Mouse (Mus musculus) inflammation-experienced regulatory T-cells, adult 6 months (primary cell): ENCODE results near the gene Tdrkh. TPM values are rescaled to one million over a fixed set of nuclear protein-coding genes. Genes with fewer than 3 reads are reported as not detected.
A peak's percentile ranks its signal among the peaks of the same experiment; 100 is the strongest.

Source experiments
- ATAC-seq: one replicate; pipeline ENCODE4 v1.8.0; 2017
- polyA plus RNA-seq, 3 experiments: library from polyadenylated mRNA; unstranded; fragments of 100-300 nt; shearing (Covaris generic); gene quantifications; one replicate each; pipeline ENCODE4 v1.2.1; 2017

The Tdrkh gene
- polyA plus RNA-seq, result 10 to 100 TPM in 1 of 3 experiments, 1 to 10 TPM in 2; 4.8 to 11.2 (median 7.8) TPM

DNA sequence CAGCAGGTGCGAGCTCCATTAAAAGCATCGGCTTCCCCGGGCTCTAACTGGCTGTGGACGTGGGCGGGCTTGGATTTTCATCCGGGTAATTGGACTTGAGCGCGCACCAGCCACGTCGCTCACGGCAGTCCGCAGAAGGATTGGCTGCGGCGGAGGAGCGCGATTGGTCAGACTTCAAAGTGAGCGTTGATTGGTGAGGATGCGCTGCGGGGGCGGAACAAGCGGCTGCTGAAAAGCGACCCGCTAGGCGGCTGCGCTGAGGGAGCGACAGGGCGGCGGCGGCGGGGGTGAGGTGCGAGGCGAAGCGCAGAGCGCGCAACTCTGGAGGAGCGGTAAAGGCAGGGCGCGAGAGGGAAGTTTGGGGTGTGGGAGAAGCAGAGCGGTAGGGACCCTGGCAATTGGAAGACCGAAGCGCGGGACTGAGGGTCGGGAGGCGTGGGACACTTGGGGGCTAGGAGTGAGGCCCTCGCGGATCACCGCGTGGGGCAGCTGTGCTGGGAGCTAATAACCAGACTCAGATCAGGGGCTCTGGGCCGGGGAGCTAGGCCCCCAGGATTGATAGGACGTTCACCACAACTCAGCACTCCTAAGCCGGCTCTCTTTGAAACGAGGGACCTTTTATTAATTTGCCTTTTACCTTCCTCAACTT, at the start of gene Tdrkh:
Gene Tdrkh (plus strand): TSS at position 243 of the 649 bp plus-strand sequence.
- peak; percentile 97 for ATAC-seq

DNA sequence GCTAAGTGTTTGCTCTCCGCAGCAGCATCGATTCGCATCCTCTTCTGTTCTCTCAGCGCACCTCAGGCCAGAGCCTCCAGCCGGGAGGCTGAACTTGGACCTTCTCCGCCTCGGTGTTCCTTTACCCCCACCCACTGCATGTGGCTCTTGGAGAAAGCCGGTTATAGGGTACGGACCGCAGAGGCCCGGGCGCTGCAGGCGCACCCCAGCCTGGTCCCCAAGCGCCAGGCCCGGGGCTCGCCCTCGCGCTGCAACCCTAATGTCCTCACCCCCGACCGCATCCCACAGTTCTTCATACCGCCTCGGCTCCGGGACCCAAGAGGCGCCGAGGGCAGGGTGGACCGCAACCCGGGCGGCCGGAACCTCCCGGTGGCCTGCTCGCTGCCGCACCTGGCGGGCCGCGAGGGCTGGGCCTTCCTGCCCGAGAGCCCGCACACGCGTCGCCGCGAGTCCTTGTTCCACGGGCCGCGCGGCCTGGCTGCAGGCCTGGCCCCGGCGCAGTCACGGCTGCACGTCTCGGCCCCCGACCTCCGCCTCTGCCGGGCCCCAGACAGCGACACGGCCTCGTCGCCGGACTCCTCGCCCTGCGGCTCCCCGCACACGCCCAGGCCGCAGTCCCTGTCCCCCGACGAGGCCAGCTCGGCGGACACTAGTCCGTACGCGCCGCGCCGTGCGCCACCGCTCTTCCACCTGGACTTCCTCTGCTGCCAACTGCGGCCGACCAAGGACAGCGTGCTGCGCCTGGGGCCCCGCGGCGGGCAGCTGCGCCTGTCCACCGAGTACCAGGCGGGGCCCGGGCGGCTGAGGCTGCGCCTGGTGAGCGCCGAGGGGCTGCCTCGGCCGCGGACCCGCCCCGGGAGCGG, 49.6 kb upstream of the Tdrkh start:
- no peak for ATAC-seq

DNA sequence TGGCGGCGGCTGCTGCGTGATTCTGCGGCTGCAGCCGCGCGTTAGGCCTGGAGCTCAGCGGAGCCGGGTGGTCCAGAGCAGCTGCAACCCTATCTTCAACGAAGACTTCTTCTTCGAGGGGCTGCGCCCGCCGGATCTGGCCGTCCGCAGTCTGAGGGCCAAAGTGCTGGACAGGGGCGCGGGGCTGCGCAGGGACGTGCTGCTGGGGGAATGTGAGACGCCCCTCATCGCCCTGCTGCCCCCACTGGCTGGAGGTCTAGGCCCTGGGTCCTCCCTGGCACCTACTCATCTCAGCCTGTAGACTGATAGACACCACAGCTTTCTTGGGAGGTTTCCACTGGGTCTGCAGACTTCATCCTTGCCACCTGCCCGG, 48.9 kb upstream of the Tdrkh start:
- ATAC-seq, result no peak

DNA sequence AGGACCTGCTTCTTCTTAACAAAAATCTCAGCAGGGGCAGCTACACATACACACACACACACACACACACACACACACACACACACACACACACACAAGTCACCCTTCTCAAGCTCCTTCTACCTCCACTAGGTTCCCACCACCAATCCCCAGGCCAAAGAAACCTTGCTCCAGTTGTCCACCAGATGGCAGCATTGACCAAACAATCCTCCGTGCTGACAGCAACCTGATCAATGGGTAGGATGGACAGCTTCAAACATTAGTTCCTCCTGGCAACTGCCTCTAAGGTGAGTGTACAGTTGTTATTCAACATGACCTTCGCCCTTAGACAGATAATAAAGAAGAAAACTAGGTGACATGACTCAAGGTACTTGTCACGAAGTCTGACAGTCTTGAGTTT, 46.3 kb upstream of the Tdrkh start:
- ATAC-seq, result peak; percentile 77

DNA sequence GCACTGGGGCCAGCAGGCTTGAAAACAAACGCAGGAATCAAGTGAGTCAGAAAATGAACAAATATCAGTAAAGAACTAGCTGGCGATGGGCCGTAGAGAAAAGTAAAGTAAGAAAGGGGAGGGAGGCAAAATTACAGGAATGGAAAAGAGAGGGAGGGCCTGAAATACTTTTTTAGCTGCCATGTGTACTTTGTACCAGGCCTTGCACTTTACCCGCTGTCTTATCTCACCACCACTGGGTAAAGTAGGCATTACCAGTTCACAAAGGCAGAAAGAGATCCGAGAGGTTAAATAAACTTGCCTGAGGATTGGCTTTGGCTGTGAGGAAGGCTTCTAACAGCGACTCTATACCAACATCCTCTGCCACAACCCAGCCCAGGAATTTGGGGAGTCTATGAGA, 45.6 kb upstream of the Tdrkh start:
- no peak for ATAC-seq

DNA sequence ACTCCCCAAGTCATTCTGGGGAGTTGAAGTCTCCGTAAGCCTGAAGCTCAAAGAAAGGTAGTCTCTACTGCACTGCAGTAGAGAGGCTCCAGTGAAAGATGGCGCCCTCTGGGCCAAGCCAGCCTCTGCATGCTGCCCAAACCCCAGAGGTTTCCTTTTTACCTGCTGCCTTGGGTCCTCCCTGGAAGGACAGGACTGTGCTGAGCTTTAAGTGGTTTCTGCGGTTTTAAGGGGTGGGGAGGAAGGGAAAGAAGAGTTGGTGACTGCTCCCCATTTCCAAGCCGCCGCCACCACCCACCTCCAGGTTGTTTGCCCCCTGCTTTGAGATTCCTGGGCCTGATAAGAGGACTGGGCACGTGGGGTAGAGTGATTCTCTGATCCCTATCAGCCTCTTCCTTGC, 44.4 kb upstream of the Tdrkh start:
- peak; percentile 46 for ATAC-seq

DNA sequence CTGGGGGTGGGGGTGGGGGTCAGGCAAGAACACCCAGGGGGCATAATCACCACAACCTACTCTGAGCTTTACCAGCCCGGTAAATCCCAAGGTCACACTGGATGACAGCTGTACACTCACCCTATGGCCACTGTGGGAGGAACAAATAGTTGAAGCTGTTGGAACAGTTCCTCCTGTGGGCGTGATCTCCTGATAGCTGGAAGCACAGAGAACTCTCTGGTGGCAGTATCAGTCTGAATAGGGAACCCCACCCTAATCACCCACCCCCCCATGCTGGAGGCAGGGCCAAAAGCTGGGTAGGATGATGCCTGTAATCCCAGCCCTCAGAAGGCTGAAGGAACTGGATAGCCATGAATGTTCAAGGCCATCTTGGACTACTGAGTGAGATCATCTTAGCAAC, 43.4 kb upstream of the Tdrkh start:
- ATAC-seq, result no peak

DNA sequence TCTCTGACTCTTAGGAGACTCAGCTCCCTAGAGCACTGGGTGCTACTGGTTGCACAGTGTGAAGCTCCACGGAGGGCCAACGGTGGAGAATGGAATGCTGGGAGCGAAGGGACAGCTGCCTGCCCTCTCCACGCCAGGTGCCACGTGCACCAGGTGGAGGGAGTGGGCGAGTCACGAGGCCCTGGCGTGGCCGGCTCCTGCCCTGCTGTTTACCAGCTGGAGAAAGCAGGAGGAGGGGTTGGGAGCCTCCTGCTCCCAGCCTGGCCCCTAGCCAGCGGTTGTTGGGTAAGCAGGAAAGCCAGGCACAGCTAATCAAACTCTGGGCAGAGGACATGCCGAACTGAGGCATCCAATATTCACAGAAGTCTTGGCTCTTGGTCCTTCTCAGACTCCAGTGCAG, 41.4 kb upstream of the Tdrkh start:
- ATAC-seq, result no peak

DNA sequence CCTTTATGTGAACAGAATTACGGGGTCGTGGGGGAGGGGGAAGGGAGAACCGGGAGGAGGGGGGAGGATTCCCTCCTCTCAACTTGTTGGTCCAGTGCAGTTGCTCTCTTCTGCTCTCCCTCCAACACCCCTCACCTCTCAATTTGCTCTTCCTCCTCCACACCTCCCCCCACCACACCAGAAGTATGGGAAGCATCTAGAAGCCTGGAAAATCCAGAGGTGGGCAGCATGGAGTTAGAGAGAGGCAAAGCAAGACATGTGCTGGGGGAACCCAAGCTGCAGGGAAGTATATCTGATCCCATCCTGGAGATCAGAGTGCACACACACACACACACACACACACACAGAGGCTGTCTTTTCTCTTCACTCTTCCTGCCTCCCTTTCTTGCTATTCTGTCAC, 41.0 kb upstream of the Tdrkh start:
- no peak for ATAC-seq

DNA sequence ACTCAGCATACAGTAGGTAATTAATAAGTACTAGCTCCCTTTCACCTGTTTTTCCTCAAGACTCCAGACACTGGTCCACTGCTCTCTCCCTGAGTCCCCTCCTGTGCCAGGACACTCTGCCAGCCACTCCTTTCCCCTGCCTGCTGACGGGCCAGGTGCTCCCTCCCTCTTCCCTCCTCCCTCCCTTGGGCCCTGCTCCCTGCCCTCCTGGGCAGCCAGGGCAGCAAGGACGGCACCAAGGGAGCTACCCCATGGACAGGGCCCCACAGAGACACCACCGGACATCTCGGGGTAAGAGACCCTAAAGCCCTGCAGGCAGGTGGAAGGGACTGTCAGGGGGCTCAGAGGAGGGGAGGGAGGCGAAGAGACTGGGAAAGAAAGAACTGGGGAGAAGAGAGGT, 40.4 kb upstream of the Tdrkh start, which contains the start of gene Rorc:
Gene Rorc (plus strand): TSS at position 154 of the 400 bp plus-strand sequence.
- ATAC-seq, result no peak

DNA sequence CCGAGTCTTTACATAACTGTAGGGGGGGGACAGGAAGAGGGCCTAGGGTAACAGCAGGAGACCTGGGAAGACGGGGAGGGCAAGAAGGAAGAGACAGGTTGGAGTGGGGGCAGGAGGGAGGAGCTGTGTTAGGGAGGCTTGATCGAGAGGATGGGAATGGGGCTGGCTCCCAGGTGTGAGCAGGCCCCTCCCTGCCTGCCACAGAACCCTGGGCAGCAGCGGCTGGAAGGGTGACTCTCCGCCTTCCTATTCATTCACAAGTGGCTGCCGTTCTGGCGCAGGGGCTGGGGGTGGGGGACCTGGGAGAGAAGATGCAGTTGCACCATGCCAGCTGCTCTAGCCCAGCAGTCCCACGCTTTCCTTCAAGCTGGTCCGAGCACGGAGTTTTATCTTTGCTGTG, 40.0 kb upstream of the Tdrkh start:
- ATAC-seq, result no peak

DNA sequence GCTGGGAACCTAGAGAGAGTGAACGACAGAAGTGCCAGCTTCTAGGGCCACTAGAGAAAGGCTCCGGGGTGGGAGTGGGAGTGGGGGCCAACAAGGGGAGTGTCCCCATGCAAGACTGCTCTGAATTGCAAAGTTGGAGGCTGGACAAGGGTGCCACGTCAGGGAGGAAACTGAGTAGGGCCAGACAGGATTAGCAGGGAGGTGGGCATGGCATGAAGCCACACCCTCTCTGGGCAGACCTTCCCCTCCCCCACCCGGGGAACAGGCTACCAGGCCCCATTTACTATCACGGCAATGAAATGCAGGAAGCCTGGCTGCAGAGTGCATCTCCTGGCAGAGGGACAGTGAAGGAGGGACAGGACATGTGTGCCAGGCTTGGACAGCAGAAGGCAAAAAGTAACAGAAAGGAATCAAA, 39.5 kb upstream of the Tdrkh start:
- ATAC-seq, result no peak

DNA sequence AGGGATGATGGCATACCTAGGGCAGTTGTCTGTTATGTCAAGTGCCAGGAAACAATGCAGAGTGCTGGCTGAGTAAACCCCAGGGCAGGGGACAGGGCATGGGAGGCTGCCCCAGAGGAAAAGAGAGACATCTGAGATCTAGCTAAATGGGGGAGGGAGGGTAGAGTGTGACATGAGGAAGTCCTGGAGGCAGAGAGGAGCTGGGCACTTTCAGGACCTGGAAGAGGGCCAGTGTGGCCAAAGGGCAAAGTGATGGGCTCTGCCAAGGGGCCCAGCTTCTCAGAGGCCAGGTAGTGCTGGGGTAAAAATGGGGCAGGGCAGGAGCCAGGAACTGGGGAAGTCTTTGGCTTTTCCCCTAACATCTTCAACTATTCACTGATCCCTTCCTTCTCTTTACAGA, 38.4 kb upstream of the Tdrkh start:
- no peak for ATAC-seq

DNA sequence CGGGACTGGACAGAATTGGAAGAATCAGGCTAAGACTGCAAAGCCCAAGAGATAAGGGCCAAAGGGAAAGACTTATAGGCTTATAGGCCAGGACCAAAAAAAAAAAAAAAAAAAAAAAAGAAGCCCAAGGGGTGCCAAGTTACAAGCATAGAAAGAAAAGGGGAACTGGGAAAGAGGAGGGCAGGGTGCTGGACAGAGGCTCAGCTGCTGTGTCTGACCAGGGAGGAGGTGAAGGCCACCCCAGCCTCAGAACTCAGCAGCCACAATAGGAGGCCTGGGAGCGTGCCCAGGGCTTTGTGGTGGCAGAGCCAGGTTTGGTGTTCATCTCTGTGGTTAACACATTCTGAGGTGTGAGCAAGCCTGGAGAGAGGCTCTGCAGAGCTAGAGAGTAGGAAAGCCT, 37.9 kb upstream of the Tdrkh start:
- no peak for ATAC-seq

DNA sequence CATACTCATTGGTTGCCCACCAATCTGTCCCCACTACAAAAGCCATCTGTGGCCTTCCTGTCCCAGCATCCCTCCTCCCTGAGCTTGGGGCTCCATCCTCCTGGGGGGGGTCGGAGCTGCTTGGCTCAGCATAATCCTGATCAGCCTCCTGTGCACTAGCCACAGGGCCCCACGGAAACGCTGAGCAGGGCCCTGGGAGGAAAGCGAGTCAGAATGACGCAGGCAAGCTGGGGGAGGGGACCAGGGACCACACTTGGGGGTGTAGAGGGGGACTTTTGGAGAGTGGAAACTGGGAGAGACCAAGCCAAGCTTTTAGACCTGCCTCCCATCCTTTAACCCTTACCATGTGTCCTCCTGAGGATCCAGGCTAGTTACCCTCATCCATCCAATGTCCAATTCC, 37.2 kb upstream of the Tdrkh start:
- no peak for ATAC-seq

DNA sequence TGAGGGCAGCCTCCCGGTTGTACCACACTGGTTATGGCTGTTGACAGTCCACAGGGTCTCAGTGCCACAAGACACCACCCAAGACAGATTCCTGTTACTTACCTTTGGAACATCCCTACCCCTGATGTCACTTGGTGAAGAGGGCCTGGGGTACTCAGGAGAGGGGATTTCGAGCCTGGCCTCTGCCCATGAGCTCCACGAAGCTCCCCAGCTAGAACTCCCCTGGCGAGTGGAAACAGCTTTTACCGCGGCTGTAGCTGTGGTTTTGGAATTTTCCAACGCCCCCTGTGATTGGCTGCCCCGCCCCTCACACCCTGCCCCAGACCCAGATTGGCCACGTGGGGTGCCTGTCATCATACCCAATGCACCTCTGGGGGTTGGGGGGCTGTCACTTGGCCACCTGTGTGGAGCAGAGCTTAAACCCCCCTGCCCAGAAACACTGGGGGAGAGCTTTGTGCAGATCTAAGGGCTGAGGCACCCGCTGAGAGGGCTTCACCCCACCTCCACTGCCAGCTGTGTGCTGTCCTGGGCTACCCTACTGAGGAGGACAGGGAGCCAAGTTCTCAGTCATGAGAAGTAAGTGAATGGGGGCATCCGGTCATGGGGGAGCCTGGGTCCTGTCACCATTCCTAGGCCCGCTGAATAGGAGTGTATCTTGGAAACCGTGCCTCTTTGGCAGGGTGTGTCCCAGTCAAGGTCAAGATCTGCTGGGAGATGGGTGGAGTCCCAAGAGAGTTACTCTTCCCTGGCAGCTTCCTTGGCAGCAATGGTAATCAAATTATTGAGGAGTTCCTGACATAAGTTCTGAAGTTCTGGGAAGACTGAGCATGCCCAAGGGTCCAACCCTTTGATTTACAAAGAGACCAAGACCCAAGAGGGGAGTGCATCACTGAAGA, 35.8 kb upstream of the Tdrkh start:
- peak; percentile 30 for ATAC-seq

DNA sequence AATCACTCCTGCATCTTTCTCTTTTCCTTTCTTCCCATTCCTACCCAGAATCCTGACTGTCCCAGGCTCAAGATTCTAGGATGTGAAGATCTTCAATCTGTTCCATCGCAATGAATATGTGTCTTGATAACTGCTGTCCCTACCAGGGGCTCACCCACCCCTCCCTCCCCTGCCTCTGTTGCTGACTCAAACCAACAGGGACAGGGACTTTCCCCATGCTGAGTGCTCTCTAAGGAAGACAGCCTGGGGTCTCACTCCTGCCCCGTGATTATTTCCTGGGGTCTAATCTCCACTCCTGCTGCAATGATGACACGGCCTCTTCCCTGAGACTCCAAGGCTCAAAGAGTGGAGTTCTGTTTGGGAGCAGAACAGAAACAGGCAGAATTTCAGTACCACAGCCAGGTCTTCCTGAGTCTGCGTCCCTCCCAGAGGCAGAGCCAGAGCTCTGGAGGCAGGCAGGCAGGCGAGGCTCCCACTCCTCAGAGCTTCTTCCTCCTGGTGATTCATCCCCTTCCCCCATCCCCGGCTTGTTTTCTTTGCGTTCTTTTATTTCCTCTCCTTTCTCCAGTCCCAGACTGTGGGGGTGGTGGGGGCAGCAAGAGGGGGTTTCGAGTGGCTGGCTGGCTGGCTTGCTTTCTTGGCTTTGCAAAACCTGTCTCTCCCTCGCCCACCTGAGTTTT, 33.1 kb upstream of the Tdrkh start:
- peak; percentile 58 for ATAC-seq

DNA sequence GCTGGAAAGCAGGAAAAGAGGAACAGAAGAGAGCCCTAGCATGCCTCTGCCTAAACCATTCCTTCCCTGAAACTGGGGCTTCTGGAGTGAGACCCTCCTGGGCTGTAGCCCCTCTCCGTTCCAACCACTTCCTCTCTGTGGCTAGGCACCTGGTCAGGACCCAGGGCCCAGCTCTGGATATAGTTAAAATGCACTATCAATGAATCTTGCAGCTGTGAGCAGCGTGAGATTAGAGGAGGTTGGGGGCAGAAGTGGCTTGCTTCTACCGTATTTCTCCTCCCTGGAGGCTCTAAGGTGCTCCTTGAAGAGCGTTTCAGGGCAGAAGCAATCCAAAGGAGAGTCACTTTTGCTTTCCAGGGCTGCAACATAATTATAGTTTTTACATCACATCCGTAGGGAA, 30.8 kb upstream of the Tdrkh start:
- no peak for ATAC-seq

DNA sequence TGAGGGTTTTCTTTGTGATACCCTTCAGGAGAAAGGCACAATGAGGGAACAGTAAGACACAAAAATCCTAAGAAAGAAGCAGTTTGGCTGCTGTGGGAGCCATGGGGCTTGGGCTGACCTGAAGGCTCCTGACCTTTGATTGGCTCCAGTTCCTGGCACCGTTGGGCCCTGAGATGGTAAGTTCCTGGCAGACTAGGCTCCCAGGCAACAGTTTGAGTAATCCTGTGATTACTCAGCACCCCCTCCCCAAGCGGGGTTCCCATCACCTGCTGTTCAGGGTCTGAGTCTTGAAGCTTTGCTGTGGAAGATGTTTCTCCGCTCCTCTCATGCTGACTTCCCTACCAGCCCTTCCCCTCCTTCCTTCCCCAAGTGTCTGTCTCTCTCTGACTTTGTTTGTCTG, 29.6 kb upstream of the Tdrkh start:
- ATAC-seq, result no peak

DNA sequence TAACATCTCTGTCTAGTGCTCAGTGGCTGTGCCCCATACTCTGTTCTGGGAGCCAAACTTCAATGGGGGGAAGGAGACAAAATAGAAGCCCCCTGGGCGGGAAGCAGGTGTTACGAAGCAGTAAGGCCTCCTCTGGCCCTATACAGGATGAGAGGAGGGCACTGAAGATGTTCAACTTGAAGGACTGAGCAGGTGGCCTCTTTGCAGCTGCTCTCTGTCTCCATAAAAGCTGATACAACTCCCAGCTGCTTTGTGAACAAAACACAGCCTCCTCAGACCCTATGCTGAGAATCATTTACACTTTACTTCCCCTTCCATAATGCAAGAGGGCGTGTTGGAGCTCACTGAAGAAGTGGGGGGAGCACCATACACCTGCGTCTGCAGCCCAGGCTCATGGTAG, 26.4 kb upstream of the Tdrkh start:
- ATAC-seq, result no peak

DNA sequence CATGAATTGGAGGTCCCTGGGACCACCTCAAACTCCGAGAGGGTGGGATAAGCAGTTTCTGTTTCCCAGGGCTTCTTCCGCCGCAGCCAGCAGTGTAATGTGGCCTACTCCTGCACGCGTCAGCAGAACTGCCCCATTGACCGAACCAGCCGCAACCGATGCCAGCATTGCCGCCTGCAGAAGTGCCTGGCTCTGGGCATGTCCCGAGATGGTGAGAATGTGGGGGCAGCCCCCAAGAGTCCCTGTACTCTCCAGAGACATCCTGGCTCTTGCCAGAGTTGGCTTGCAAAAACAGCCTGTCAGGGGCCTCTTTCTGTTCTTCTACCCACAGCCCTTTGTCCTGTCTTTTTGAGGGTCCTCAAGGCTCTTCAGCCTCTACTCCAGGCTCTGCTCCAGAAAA, 25.7 kb upstream of the Tdrkh start:
- ATAC-seq, result no peak

DNA sequence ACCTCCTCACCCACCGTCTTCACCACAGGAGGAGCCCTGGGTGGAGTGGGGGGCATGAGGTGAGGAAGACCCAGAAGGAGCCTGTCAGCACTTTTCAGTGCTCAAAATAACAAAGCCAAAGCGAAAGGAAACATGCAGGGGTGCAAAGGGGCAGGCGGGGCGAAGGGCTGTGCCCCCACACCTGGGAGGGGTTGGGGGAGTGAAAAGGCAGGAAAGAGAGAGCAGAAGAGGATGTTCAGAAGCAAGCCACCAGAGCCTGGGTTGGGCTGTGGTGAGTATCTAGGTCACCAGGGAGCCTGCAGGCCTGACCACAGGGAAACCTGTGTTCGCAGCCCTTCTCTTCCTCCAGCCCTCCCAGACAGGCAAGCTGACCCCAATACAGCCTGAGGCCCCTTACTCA, 25.0 kb upstream of the Tdrkh start:
- ATAC-seq, result peak; percentile 86

DNA sequence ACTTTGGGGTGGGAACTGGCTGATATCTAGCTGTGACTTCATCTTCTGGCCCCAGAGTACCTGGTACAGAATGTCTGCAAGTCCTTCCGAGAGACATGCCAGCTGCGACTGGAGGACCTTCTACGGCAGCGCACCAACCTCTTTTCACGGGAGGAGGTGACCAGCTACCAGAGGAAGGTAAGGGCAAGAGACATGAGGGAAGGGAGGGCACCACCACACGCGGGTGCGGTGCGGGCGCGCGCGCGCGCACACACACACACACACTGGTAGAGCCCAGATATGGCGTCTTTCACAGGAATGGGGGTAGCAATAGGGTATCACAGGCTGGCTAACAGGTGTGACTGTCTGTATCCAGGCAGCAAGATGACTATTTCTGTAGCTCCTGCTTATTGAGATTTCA, 23.7 kb upstream of the Tdrkh start:
- no peak for ATAC-seq
